Mouse (Mus musculus) cerebral cortex, adult 2 months (tissue): Measurements from ENCODE around the gene Nup107.

Source experiments
- WGBS: fragments of 180-500 bp; shearing (Covaris S2); methylation state at CpG from one replicate; pipeline ENCODE4 v1.1.7; 2018; 5-methylcytosine and 5-hydroxymethylcytosine counted together

Gene Nup107

GRCm38 (mm10) chr10:117765116-117765894 lies 27.2 kb downstream of the Nup107 start:
- WGBS: 93% methylated on average over 11 of the region's 11 CpGs

DNA sequence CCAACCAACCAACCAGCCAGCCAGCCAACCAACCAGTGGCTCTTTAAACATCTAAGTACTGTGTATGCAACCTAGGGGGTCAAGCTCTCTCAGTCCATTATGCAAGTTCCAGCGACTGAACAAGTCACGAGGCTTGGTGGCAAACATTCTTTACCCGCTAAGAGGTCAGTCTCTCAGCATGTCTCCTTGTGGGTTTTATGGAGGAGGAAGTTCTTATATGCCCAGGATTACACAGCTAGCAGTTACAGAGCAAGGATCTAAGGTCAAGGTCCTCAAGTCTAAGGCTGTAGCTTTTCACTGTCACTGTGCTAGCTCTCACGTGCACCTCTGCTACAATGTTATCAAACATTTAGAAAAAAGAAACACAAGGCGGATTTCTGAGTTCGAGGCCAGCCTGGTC lies 27.9 kb downstream of the Nup107 start:
- 87% methylated on average over 6 of the region's 6 CpGs for whole genome bisulfite sequencing

GRCm38 (mm10) chr10:117763588-117764190 lies 28.8 kb downstream of the Nup107 start:
- 95% methylated on average over 16 of the region's 16 CpGs for WGBS

DNA sequence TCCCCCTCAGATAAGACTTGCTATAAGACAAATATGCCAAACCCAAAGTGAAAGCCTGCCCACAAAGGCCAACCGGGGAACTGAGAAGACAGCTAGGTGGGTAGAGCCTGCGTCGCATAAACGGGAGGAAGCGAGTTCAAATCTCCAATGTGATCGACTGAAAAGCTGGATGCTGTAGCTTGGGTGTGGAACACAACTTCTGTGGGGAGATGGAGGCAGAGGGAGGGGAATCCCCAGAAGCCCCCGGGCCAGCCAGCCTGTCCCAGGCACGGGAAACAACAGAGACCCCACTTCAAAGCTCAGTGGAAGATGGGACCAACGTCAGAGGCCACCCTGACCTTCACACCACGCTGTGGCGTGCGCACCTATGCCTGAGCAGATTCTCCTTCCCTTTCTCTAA lies 29.5 kb downstream of the Nup107 start:
- WGBS: 97% methylated on average over 12 of the region's 12 CpGs

DNA sequence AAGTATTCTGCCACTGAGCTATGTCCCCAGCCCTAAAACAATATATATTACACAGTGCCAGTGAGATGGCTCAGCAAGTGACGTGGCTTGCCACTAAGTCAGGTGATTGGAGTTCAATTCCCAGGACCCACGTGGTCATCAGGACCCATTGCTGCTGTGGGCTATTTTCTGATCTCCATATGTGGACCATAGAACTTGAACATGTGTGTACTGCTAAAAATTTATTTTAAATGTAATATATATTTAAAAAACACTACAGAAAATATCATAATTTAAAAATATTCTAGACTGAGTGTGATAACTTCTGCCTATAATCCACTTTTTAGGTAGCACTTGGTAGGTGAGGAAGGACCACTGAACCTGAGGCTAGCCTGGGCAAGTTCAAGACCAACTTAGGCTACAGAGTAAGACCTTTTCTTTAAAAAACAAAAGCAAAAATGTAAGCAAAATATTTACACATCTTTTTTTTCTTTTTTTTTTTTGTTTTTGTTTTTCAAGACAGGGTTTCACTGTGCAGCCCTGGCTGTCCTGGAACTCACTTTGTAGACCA lies 30.1 kb downstream of the Nup107 start:
- WGBS: 89% methylated on average over 2 of the region's 2 CpGs

DNA sequence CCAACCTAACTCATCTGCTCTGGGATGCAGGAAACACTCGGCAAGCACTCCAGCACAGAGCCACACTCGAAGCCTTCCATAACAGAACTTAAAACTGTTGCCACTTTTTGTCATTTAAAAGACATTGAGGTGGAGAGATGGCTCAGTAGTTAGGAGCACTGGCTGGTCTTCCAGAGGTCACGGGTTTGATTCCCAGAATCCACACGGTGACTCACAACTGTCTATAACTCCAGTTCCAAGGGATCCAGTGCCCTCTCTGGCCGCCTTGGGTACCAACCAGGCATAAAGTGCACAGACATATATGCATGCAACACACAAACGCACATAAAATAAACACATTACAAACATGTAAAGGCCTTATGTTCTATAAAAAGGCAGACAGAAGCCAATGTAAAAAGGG lies 31.0 kb downstream of the Nup107 start:
- 94% methylated on average over 6 of the region's 6 CpGs for WGBS

- 94% methylated on average over 9 of the region's 9 CpGs for WGBS
Measured at GRCm38 (mm10) chr10:117760831-117761335, 31.6 kb downstream of the Nup107 start.

GRCm38 (mm10) chr10:117759844-117760630 lies 32.5 kb downstream of the Nup107 start:
- 94% methylated on average over 10 of the region's 10 CpGs for WGBS

DNA sequence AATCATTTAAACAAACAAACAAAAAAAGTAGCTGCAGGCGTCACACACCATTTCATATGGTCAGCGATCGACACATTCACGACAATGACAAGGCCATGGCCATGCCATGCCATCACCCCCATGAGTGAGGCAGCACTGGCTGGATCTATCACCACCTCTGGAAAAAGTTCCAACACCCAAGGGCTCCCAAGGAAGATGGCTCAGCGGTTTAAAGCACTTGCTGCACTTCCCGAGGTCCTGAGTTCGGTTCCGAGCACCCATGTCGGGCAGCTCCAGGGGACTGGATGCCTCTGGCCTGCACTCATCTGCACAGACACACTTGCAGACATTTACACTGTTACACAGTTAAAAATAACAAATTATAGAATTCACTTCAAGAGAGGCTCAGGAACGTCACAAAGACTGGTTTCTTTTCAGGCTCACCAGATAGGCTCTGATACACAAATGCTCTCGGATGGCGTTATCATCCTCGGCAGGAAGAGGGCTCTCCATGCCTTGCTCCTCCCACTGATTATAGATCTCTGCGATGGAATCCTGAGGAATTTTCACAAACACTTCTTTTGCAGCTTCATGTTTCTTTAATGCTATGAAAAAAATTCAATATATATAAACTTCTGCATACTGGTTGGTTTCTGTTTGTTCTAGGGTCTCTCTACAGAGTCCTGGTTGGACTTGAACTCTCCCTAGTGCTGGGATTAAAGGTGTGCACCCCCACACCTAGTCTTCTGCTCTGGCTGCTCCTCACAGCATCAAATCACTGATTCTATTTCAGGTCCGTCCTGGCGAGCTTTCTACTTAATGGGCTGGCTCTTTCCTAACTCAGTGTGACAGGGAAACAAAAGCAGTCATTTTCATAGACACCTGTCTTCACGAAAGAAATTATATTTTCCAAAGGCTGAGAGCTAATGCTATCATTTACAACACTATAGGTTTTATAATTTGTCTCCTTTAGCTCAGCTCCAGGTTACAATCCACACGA lies 33.5 kb downstream of the Nup107 start:
- 89% methylated on average over 18 of the region's 18 CpGs for WGBS

DNA sequence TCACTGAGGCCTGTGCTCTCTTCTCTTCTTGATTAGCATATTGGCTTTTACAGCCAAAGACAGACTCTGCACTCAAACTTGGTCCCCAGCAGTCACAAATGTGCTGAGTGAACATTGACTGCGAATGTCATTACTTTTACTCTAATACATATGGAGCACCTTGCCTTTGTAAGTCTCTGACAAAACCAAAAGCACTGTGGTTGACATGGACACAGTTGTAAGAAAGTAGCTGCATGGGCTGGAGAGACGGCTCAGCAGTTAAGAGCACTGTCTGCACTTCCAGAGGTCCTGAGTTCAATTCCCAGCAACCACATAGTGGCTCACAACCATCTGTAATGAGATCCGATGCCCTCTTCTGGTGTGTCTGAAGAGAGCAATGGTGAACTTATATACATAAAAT lies 34.2 kb downstream of the Nup107 start:
- 92% methylated on average over 3 of the region's 3 CpGs for WGBS

DNA sequence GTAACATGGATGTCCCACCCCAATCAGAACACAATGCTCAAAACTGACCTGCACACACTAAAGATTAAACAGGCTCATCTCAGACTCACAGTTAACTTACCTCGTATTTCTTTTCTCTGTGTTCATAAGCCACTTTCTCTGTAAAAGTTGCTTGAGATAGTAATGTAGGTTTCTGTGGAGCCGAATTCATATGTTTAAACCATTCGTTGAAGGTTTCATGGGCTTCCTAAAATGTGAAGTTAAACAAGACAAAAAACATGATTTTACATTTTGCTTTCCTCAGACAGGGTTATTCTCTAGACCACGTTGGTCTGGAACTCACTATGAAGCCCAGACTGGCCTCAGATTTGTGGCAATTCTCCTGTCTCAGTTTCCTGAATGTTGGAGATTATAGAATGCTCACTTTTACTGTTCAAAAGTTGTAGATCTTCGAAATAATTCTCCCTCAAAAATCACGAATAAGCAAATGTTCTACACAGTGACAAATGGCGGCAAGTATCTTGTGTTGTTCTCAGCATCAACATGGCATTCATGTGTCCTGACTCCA lies 34.6 kb downstream of the Nup107 start:
- 95% methylated on average over 7 of the region's 7 CpGs for WGBS

- WGBS: 96% methylated on average over 1 of the region's 1 CpGs
Measured at GRCm38 (mm10) chr10:117757259-117757658, 35.2 kb downstream of the Nup107 start.

DNA sequence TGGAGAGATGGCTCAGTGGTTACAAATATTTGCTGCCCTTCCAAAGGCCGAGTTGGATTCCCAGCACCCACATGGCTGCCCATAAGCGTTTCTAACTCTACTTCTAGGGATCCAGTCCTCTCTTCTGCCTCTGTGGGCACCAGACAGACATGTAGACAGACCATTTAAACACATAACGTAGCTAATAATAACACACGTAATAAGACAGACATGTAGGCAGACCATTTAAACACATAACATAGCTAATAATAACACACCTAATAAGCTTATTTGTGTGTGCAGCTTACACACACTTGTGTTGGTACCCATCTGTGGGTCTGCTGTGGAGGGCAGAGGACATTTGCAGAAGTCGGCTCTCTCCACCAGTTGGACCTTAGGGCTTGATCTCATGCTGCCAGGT lies 35.7 kb downstream of the Nup107 start:
- WGBS: 98% methylated on average over 5 of the region's 5 CpGs

DNA sequence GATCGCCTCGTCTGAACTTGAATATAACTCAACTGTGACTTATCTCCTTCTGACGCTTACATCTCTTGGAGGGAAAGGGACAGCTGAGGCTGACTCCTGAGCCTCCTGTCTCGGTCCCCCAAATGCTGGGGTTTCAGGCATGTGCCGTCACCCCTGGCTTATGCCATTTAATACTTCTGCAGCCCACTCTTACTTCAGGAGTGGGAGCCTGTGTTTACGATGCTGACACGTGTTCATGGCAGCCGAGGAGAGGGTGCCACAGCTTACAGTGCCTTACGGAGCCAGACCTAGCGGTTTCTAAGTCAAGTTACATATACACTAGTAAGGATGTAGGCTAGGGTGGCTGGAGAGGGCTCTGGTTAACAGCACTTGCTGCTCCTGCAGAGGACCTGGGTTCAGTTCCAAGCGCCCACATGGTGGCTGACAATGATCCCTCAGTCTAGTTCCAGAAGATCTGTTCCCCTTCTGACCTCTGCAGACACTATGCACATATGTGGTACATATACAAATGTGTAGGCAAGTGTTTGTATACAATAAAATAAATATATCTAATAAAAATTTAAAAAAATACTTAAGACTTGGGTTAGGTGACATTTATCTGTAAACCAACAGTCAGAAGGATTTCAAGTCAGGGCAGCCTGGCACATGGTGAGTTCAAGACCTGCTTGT lies 36.6 kb downstream of the Nup107 start:
- WGBS: 85% methylated on average over 11 of the region's 11 CpGs

- 72% methylated on average over 13 of the region's 13 CpGs for WGBS
Measured at GRCm38 (mm10) chr10:117755086-117755798, 37.3 kb downstream of the Nup107 start.

- 96% methylated on average over 7 of the region's 7 CpGs for WGBS
Measured at GRCm38 (mm10) chr10:117754609-117754940, 37.9 kb downstream of the Nup107 start.

GRCm38 (mm10) chr10:117753711-117754608 lies 38.5 kb downstream of the Nup107 start:
- 96% methylated on average over 8 of the region's 8 CpGs for WGBS

GRCm38 (mm10) chr10:117752851-117753647 lies 39.5 kb downstream of the Nup107 start:
- WGBS: 96% methylated on average over 5 of the region's 5 CpGs
